8 mouse cellular contexts compared by ENCODE assay signal in the genomic region with DNA sequence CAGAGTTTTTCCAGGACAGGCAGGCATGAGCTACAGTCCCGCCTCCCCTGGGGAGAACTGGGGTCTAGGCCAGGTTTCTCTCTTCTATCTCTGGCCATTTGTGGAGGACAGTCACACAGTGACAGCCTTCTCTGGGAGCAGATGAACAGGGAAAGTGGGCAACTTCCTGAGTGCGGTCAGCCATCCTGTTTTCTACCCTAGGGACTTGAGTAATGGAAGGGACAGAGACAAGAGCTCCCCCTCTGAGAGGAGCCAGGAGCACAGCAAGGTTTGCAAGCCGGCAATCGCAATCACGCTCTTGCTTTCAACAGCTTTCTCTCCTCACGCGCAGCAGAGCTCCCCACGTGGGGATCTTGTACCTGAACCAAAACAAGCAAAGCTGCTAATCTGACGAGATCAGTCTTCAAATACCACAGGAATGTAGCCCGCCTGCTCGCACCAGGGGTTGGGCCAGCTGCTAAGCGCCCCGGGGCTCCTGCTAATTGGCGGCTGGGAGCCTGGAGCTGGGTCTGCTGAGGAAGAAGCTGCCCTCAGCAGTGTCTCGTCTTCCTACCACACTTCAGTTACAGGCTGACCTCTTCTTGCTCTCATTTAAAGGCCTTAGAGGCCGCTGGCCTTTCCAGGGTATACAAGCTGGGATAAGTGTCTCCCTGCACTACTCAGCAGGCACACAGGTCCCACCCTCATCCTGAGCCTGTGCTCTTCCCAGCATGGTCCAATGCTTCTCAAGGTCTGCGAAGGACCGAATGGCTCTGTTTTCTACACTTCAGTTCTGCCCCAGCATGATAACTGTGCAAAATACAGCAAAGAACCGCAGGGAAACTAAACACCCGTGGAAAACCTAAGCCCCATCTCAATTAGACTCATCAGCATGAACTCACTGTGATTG.
DNase-seq lines count a peak whose midpoint lies in the region; ATAC-seq and TF ChIP-seq lines count a peak whose summit lies in the region.

No protein-coding gene starts in this region.

- no peaks in the 10 kb centered on the region for H3K27me3 ChIP-seq in heart, embryonic 15.5 days

- peak overlapping the region; percentile 48 for H3K4me2 ChIP-seq in heart, embryonic 15.5 days

- H3K4me3 ChIP-seq in embryonic fibroblast, embryonic 13.5 days (ENCODE audit: insufficient read depth, low read length) = no peak overlapping the region
- H3K4me3 ChIP-seq in heart, embryonic 15.5 days = 0 out of 2 replicates have a peak overlapping the region, but pooled peaks have one; percentile 3

- H3K36me3 ChIP-seq in heart, embryonic 15.5 days = no peaks in the 10 kb centered on the region

- no peak for TF ChIP-seq POLR2A in embryonic fibroblast, embryonic 13.5 days (IDR thresholded peaks at IDR 0.05; ENCODE audit: low read depth, low read length)

- ATAC-seq in heart, embryonic 15.5 days (replicated peaks; ENCODE audit: insufficient number of reproducible peaks, insufficient read depth, low FRiP score, low read depth) = peak; percentile 54

- H3K27ac ChIP-seq in embryonic fibroblast, embryonic 13.5 days (ENCODE audit: insufficient read depth, low read length) = no peak overlapping the region
- H3K27ac ChIP-seq in heart, embryonic 15.5 days = peak overlapping the region; percentile 48

- no peak overlapping the region for H3K9ac ChIP-seq in heart, embryonic 15.5 days

- peaks cover 23% of the 10 kb centered on the region for H3K4me1 ChIP-seq in embryonic fibroblast, embryonic 13.5 days (ENCODE audit: control insufficient read depth, insufficient read depth, low read length)
- peaks cover 39% of the 10 kb centered on the region for H3K4me1 ChIP-seq in heart, embryonic 15.5 days (replicated peaks)

- DNase-seq in urinary bladder, adult 2 months (ENCODE audit: low spot score) = peak; percentile 60
- DNase-seq in urinary bladder, postnatal 10 days (ENCODE audit: low spot score) = no peak
- DNase-seq in kidney, postnatal 14 days = peak; percentile 73
- peak; percentile 63 for DNase-seq in mesoderm, embryonic 11.5 days (ENCODE audit: low read depth, low spot score)
- DNase-seq in urinary bladder, postnatal 25 days (ENCODE audit: low spot score) = peak; percentile 67
- DNase-seq in spleen, adult 12 weeks (ENCODE audit: low spot score) = no peak

- WGBS in heart, embryonic 15.5 days = 13% methylated on average over 20 of the region's 20 CpGs

- no peaks in the 10 kb centered on the region for H3K9me3 ChIP-seq in heart, embryonic 15.5 days (replicated peaks)

- 0 out of 2 replicates have a peak, but pooled peaks have one; percentile 5 for TF ChIP-seq CTCF in embryonic fibroblast, embryonic 13.5 days (IDR thresholded peaks at IDR 0.05; ENCODE audit: borderline replicate concordance, insufficient read depth, low read length)

Comparison
In these comparisons a context has a peak if more than half of its experiments do, and no peak if none do; other contexts are left out.
1. DNase-seq: peak in urinary bladder, adult 2 months (single experiment), kidney, postnatal 14 days (single experiment), mesoderm, embryonic 11.5 days (single experiment) and urinary bladder, postnatal 25 days (single experiment); none in urinary bladder, postnatal 10 days (single experiment) and spleen, adult 12 weeks (single experiment).